Mouse (Mus musculus) liver, embryonic 14.5 days (tissue): ENCODE results near the gene Naa60. TPM values are rescaled to one million over a fixed set of nuclear protein-coding genes. Genes with fewer than 3 reads are reported as not detected.

Source experiments
- ATAC-seq: fragments of 200-750 bp; cut with Nextera tagmentation; 2 replicates; pipeline ENCODE4 v1.8.0; 2017; ENCODE audit warnings: moderate number of reproducible peaks, mild to moderate bottlenecking, moderate library complexity; ENCODE audit not compliant: insufficient read depth
- DNase-seq, 3 experiments: peaks; one replicate each; pipeline ENCODE4 v3.0.0-alpha.2; 2012 to 2013; ENCODE audit warnings: low read depth in 3 of 3, low spot score in 3 of 3
- H3K27ac ChIP-seq: fragments of 300-500 bp; sonication (generic); 2 replicates; pipeline ENCODE4 v1.5.1; 2014; ENCODE audit warnings: moderate library complexity, mild to moderate bottlenecking, control low read depth, inconsistent platforms
- H3K27me3 ChIP-seq: fragments of 300-500 bp; sonication (generic); 2 replicates; pipeline ENCODE4 v1.6.1; 2014; ENCODE audit warnings: mild to moderate bottlenecking, low read length, moderate library complexity; ENCODE audit not compliant: control insufficient read depth, insufficient read depth
- H3K36me3 ChIP-seq: fragments of 300-500 bp; sonication (generic); replicated peaks from 2 replicates; pipeline ENCODE4 v1.6.1; 2014; ENCODE audit warnings: low read depth; ENCODE audit not compliant: control insufficient read depth, insufficient read depth
- H3K4me1 ChIP-seq, 2 experiments: fragments of 200-500 bp in 1 of 2; fragments of 300-500 bp in 1 of 2; sonication (generic) in 1 of 2; replicated peaks; 2 replicates each; pipeline ENCODE4 v1.6.1; 2012 to 2014; ENCODE audit warnings: antibody characterized with exemption in 1 of 2, inconsistent platforms in 1 of 2, low read length in 1 of 2; ENCODE audit not compliant: control insufficient read depth in 2 of 2, insufficient read depth in 2 of 2
- H3K4me2 ChIP-seq: fragments of 300-500 bp; sonication (generic); 2 replicates; pipeline ENCODE4 v1.6.1; 2014; ENCODE audit warnings: low read depth, mild to moderate bottlenecking, control low read depth, moderate library complexity
- H3K4me3 ChIP-seq, 2 experiments: fragments of 200-500 bp in 1 of 2; fragments of 300-500 bp in 1 of 2; sonication (generic) in 1 of 2; 2 replicates each; pipeline ENCODE4 v1.5.1; 2012 to 2014; ENCODE audit warnings: low read depth in 2 of 2, low read length in 2 of 2, mild to moderate bottlenecking in 2 of 2, control low read depth in 1 of 2, inconsistent platforms in 1 of 2, moderate library complexity in 1 of 2; ENCODE audit not compliant: insufficient read depth in 1 of 2
- H3K9ac ChIP-seq: fragments of 300-500 bp; sonication (generic); replicated peaks from 2 replicates; pipeline ENCODE4 v1.6.1; 2014; ENCODE audit warnings: mild to moderate bottlenecking, control low read depth, moderate library complexity
- H3K9me3 ChIP-seq: fragments of 300-500 bp; sonication (generic); 2 replicates; pipeline ENCODE4 v1.6.1; 2016; ENCODE audit warnings: low read length, mixed read lengths; ENCODE audit not compliant: control insufficient read depth
- CTCF ChIP-seq: IDR thresholded peaks from 2 replicates; pipeline ENCODE4 v1.5.1; 2016; ENCODE audit warnings: antibody characterized with exemption, low read depth, control low read depth
- EP300 ChIP-seq: IDR thresholded peaks from 2 replicates; pipeline ENCODE4 v1.6.1; 2016; ENCODE audit warnings: antibody characterized with exemption, low read depth
- WGBS: fragments of 180-500 bp; shearing (Covaris S2); extraction: QIAGEN DNeasy Blood & Tissue Kit; methylation state at CpG from one replicate; pipeline ENCODE4 v1.1.7; 2014; ENCODE audit not compliant: insufficient replicate concordance; 5-methylcytosine and 5-hydroxymethylcytosine counted together
- polyA plus RNA-seq, 2 experiments: library from polyadenylated mRNA; depleted of rRNA in 1 of 2; stranded (reverse) in 1 of 2; unstranded in 1 of 2; fragments of >200 nt; fragmentation: Nextera tagmentation in 1 of 2; extraction: Ambion mirVana in 1 of 2; gene quantifications; 2 replicates each; pipeline versions ENCODE4 v1.2.1 to v1.2.3; 2012 to 2014

Naa60 gene
- polyA plus RNA-seq, 2 experiments: 14.9 to 19.3 TPM

DNA sequence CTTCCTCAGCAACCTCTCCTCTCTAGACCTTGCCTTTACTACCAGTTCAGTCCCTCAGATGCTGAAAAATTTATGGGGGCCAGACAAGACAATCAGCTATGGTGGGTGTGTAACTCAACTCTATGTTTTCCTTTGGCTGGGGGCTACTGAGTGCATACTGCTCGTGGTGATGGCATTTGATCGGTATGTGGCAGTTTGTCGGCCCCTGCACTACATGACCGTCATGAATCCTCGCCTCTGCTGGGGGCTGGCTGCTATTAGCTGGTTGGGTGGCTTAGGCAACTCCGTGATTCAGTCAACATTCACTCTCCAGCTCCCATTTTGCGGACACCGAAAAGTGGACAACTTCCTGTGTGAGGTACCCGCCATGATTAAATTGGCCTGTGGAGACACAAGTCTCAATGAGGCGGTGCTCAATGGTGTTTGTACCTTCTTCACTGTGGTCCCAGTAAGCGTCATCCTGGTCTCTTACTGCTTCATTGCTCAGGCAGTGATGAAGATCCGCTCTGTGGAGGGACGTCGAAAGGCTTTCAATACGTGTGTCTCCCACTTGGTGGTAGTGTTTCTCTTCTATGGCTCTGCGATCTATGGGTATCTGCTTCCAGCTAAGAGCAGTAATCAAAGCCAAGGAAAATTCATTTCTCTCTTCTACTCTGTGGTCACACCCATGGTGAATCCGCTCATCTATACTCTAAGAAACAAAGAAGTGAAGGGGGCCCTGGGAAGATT lies 32.9 kb upstream of the Naa60 start:
- H3K4me2 ChIP-seq: no peak overlapping the region
- WGBS: 45% methylated on average over 17 of the region's 17 CpGs
- ATAC-seq (no peak), DNase-seq (no peak)
- no peak overlapping the region for H3K27ac ChIP-seq
- no peak overlapping the region for H3K4me3 ChIP-seq
- no peaks in the 10 kb centered on the region for H3K36me3 ChIP-seq
- H3K27me3 ChIP-seq: no peaks in the 10 kb centered on the region
- no peaks in the 10 kb centered on the region for H3K9me3 ChIP-seq
- no peak for TF ChIP-seq EP300
- TF ChIP-seq CTCF: peak; percentile 53
- H3K4me1 ChIP-seq: peaks cover 0 to 2% of the 10 kb centered on the region in 2 experiments; a peak in 1 of 4 replicates
- H3K9ac ChIP-seq: no peak overlapping the region

DNA sequence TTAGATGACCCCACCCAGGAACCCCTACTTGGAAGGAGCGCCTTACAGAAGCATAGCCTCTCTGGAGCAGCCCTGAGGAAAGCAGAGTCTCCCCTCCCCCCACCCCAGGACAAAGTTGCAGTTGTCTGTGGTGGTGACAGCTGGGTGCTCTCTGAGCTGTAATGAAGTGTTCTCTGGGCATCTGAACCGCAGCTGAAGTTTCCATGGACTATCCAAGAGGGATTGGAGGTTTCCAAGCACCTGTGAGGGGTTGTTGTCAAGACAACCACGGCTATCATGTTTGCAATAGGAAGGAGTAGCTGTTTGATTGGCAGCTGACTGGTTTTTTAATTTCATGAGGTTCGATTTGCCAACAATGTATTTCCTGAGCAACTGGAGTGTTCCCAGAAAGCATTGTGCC lies 29.2 kb upstream of the Naa60 start:
- ATAC-seq: no peak
- Histone ChIP-seq H3K4me2 (no peak overlapping the region), H3K4me1 (peaks cover 5% of the 10 kb centered on the region in 2 experiments; a peak in 3 of 4 replicates), H3K9ac (no peak overlapping the region), H3K9me3 (no peaks in the 10 kb centered on the region), H3K36me3 (no peaks in the 10 kb centered on the region), H3K4me3 (no peak overlapping the region), H3K27ac (no peak overlapping the region), H3K27me3 (no peaks in the 10 kb centered on the region)
- WGBS: 19% methylated on average over 4 of the region's 4 CpGs
- no peak for TF ChIP-seq EP300
- no peak for TF ChIP-seq CTCF
- DNase-seq: no peak

DNA sequence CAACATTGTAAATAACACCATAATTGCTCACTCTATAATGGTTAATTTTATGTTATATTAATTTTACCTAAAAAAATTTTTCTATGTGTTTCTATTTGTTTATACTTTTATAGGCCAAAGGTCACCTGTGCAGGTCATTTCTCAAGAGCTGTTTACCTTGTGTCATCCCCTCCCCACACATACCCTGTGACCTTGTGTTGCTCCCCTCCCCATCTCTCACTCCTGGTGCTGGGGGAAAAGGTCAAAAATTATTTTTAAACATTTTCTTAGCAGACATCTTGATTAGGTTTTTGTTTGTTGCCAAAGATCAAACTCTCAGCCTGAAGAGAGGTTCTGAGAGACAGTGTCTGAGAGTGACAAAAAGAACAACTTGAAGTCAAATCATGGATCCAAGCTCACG lies 28.4 kb upstream of the Naa60 start:
- Histone ChIP-seq H3K9ac (no peak overlapping the region), H3K36me3 (no peaks in the 10 kb centered on the region), H3K4me1 (peaks cover 5 to 6% of the 10 kb centered on the region in 2 experiments; a peak in 3 of 4 replicates), H3K9me3 (no peaks in the 10 kb centered on the region), H3K27ac (no peak overlapping the region), H3K27me3 (no peaks in the 10 kb centered on the region), H3K4me2 (no peak overlapping the region), H3K4me3 (no peak overlapping the region)
- ATAC-seq (no peak), DNase-seq (no peak)
- WGBS: 62% methylated on average over 1 of the region's 1 CpGs
- TF ChIP-seq EP300: no peak
- TF ChIP-seq CTCF: no peak

- Histone ChIP-seq H3K4me1 (peaks cover 5 to 6% of the 10 kb centered on the region in 2 experiments; a peak in 3 of 4 replicates), H3K4me2 (peak within 1 kb of the TSS; percentile 85), H3K4me3 (peak within 1 kb of the TSS; percentile 67 to 78), H3K36me3 (no peaks in the 10 kb centered on the region), H3K9me3 (no peaks in the 10 kb centered on the region), H3K27me3 (no peaks in the 10 kb centered on the region), H3K27ac (no peak within 1 kb of the TSS), H3K9ac (peak within 1 kb of the TSS; percentile 79)
- 2% methylated on average over 38 of the region's 38 CpGs for WGBS
- peak; percentile 92 to 94 (median 94) for DNase-seq
- ATAC-seq: peak; percentile 99
- TF ChIP-seq CTCF (peak; percentile 23; the same call in 1 of the 2 replicates), EP300 (no peak)
These were observed 25.3 kb upstream of the Naa60 start, which contains the start of gene Zfp174 for GRCm38 (mm10) chr16:3846711-3847518. TSS of gene Zfp174 (plus strand) at chr16:3847268.

DNA sequence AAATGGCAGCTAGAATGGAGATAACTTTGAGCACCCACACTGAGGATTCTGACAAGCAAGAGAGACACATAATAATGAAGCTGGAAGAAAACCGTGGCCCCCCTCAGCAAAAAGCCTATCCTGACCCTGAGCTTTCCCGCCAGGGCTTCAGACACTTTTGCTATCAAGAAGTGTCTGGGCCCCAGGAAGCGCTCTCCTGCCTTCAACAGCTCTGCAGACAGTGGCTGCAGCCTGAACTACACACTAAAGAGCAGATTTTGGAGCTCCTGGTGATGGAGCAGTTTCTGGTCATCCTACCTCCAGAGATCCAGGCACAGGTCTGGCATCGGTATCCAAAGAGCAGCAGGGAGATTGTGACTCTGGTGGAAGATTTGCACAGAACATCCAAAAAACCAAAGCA lies 24.3 kb upstream of the Naa60 start:
- no peak for DNase-seq
- peak overlapping the region; percentile 85 for H3K4me2 ChIP-seq
- H3K4me1 ChIP-seq: peaks cover 5 to 6% of the 10 kb centered on the region in 2 experiments; a peak in 3 of 4 replicates
- WGBS: 67% methylated on average over 4 of the region's 4 CpGs
- no peaks in the 10 kb centered on the region for H3K36me3 ChIP-seq
- H3K27me3 ChIP-seq: no peaks in the 10 kb centered on the region
- ATAC-seq: no peak
- TF ChIP-seq CTCF (no peak), EP300 (no peak)
- H3K9me3 ChIP-seq: no peaks in the 10 kb centered on the region
- no peak overlapping the region for H3K27ac ChIP-seq
- H3K9ac ChIP-seq: peak overlapping the region; percentile 79; the same call in 1 of the 2 replicates
- H3K4me3 ChIP-seq: peak overlapping the region in 1 of 2 experiments; percentile 78; a peak in 2 of 4 replicates
